Mouse (Mus musculus) limb, embryonic 11.5 days (tissue): ENCODE results near the gene Chac1. TPM values are rescaled to one million over a fixed set of nuclear protein-coding genes. Genes with fewer than 3 reads are reported as not detected.

Experiments
- ATAC-seq: fragments of 200-750 bp; cut with Nextera tagmentation; 2 replicates; pipeline ENCODE4 v1.8.0; 2017; ENCODE audit warnings: low read depth; ENCODE audit not compliant: insufficient number of reproducible peaks, low FRiP score, low TSS enrichment
- DNase-seq: peaks from one replicate; pipeline ENCODE4 v3.0.0-alpha.2; 2015; ENCODE audit warnings: low spot score
- H3K27ac ChIP-seq: fragments of 300-500 bp; sonication (generic); replicated peaks from 2 replicates; pipeline ENCODE4 v1.5.1; 2014; ENCODE audit warnings: low read depth, mild to moderate bottlenecking, low read length
- H3K27me3 ChIP-seq: fragments of 300-500 bp; sonication (generic); 2 replicates; pipeline ENCODE4 v1.6.1; 2014; ENCODE audit warnings: mild to moderate bottlenecking, low read length, mixed read lengths; ENCODE audit not compliant: control insufficient read depth, insufficient read depth
- H3K36me3 ChIP-seq: fragments of 300-500 bp; sonication (generic); 2 replicates; pipeline ENCODE4 v1.6.1; 2014; ENCODE audit warnings: mild to moderate bottlenecking, low read length, moderate library complexity, mixed read lengths; ENCODE audit not compliant: control insufficient read depth, insufficient read depth
- H3K4me1 ChIP-seq: fragments of 300-500 bp; sonication (generic); 2 replicates; pipeline ENCODE4 v1.6.1; 2014; ENCODE audit warnings: low read length, mixed read lengths; ENCODE audit not compliant: control insufficient read depth, insufficient read depth
- H3K4me2 ChIP-seq: fragments of 300-500 bp; sonication (generic); 2 replicates; pipeline ENCODE4 v1.6.1; 2014; ENCODE audit warnings: low read depth, mild to moderate bottlenecking, moderate library complexity; ENCODE audit not compliant: severe bottlenecking
- H3K4me3 ChIP-seq: fragments of 300-500 bp; sonication (generic); 2 replicates; pipeline ENCODE4 v1.5.1; 2014; ENCODE audit warnings: low read depth, low read length
- H3K9ac ChIP-seq: fragments of 300-500 bp; sonication (generic); 2 replicates; pipeline ENCODE4 v1.6.1; 2014; ENCODE audit warnings: mild to moderate bottlenecking, low read length
- H3K9me3 ChIP-seq: fragments of 300-500 bp; sonication (generic); 2 replicates; pipeline ENCODE4 v1.6.1; 2016; ENCODE audit warnings: low read length; ENCODE audit not compliant: control insufficient read depth
- WGBS: fragments of 180-500 bp; shearing (Covaris S2); extraction: QIAGEN DNeasy Blood & Tissue Kit; methylation state at CpG from one replicate; pipeline ENCODE4 v1.1.7; 2014; 5-methylcytosine and 5-hydroxymethylcytosine counted together
- polyA plus RNA-seq: library from polyadenylated mRNA; unstranded; fragments of >200 nt; fragmentation: Nextera tagmentation; extraction: Ambion mirVana; gene quantifications from 2 replicates; pipeline ENCODE4 v1.2.1, GENCODE M21; 2014

Gene Chac1
- polyA plus RNA-seq, 1 experiment from 2014 or later = 0.69 TPM

- Histone ChIP-seq H3K27me3 (no peaks in the 10 kb centered on the region), H3K4me3 (no peak overlapping the region), H3K9me3 (no peaks in the 10 kb centered on the region), H3K27ac (no peak overlapping the region), H3K9ac (no peak overlapping the region), H3K4me2 (no peak overlapping the region), H3K36me3 (peaks cover 32% of the 10 kb centered on the region), H3K4me1 (no peaks in the 10 kb centered on the region)
- ATAC-seq (no peak), DNase-seq (no peak)
- WGBS = 96% methylated on average over 3 of the region's 3 CpGs
Measured at GRCm38 (mm10) chr2:119377826-119378225, 26.8 kb downstream of the Chac1 start.

- Histone ChIP-seq H3K36me3 (peaks cover 26% of the 10 kb centered on the region), H3K9ac (no peak overlapping the region), H3K4me1 (no peaks in the 10 kb centered on the region), H3K27me3 (no peaks in the 10 kb centered on the region), H3K27ac (no peak overlapping the region), H3K4me3 (no peak overlapping the region), H3K4me2 (no peak overlapping the region), H3K9me3 (no peaks in the 10 kb centered on the region)
- DNase-seq = no peak
- 89% methylated on average over 3 of the region's 3 CpGs for WGBS
- ATAC-seq = no peak
Measured at GRCm38 (mm10) chr2:119379455-119379854, 28.4 kb downstream of the Chac1 start.

- ATAC-seq (no peak), DNase-seq (no peak)
- Histone ChIP-seq H3K4me1 (no peaks in the 10 kb centered on the region), H3K36me3 (peaks cover 8% of the 10 kb centered on the region; the same call in 1 of the 2 replicates), H3K27me3 (no peaks in the 10 kb centered on the region), H3K4me2 (no peak overlapping the region), H3K9ac (no peak overlapping the region), H3K9me3 (no peaks in the 10 kb centered on the region), H3K4me3 (no peak overlapping the region), H3K27ac (no peak overlapping the region)
- 97% methylated on average over 1 of the region's 1 CpGs for WGBS
Measured at GRCm38 (mm10) chr2:119388266-119388665, 37.2 kb downstream of the Chac1 start.

GRCm38 (mm10) chr2:119389992-119390391 is 39.0 kb downstream of the Chac1 start:
- H3K27ac ChIP-seq = no peak overlapping the region
- 88% methylated on average over 4 of the region's 4 CpGs for WGBS
- H3K9ac ChIP-seq = no peak overlapping the region
- no peak overlapping the region for H3K4me2 ChIP-seq
- H3K9me3 ChIP-seq = no peaks in the 10 kb centered on the region
- peaks cover 7% of the 10 kb centered on the region; the same call in 1 of the 2 replicates for H3K36me3 ChIP-seq
- ATAC-seq = no peak
- DNase-seq = no peak
- no peak overlapping the region for H3K4me3 ChIP-seq
- no peaks in the 10 kb centered on the region for H3K4me1 ChIP-seq
- no peaks in the 10 kb centered on the region for H3K27me3 ChIP-seq

GRCm38 (mm10) chr2:119398252-119398651 is 47.2 kb downstream of the Chac1 start:
- Histone ChIP-seq H3K4me3 (no peak overlapping the region), H3K9me3 (no peaks in the 10 kb centered on the region), H3K27ac (no peak overlapping the region), H3K27me3 (no peaks in the 10 kb centered on the region), H3K36me3 (0 out of 2 replicates have a peak, but pooled peaks cover 2% of the 10 kb centered on the region), H3K4me2 (no peak overlapping the region), H3K9ac (no peak overlapping the region), H3K4me1 (no peaks in the 10 kb centered on the region)
- DNase-seq (no peak), ATAC-seq (no peak)
- WGBS = 93% methylated on average over 5 of the region's 5 CpGs

GRCm38 (mm10) chr2:119398665-119399064 is 47.6 kb downstream of the Chac1 start:
- no peak overlapping the region for H3K4me2 ChIP-seq
- WGBS = 90% methylated on average over 1 of the region's 1 CpGs
- ATAC-seq = no peak
- H3K27ac ChIP-seq = no peak overlapping the region
- H3K9ac ChIP-seq = no peak overlapping the region
- no peak for DNase-seq
- H3K36me3 ChIP-seq = 0 out of 2 replicates have a peak, but pooled peaks cover 2% of the 10 kb centered on the region
- H3K9me3 ChIP-seq = no peaks in the 10 kb centered on the region
- H3K4me1 ChIP-seq = no peaks in the 10 kb centered on the region
- no peak overlapping the region for H3K4me3 ChIP-seq
- H3K27me3 ChIP-seq = no peaks in the 10 kb centered on the region

GRCm38 (mm10) chr2:119399313-119399712 is 48.3 kb downstream of the Chac1 start:
- DNase-seq = no peak
- Histone ChIP-seq H3K9ac (no peak overlapping the region), H3K36me3 (0 out of 2 replicates have a peak, but pooled peaks cover 2% of the 10 kb centered on the region), H3K4me1 (no peaks in the 10 kb centered on the region), H3K4me3 (no peak overlapping the region), H3K27me3 (no peaks in the 10 kb centered on the region), H3K9me3 (no peaks in the 10 kb centered on the region), H3K4me2 (no peak overlapping the region), H3K27ac (no peak overlapping the region)
- no peak for ATAC-seq

Other genes with a start within 250 kb of the Chac1 start
- 80.3 and 81.0 TPM in 2 replicates for gene Rad51, start 238.4 kb upstream of the Chac1 start, polyA plus RNA-seq
- gene Rmdn3, start 194.2 kb upstream of the Chac1 start, polyA plus RNA-seq = 45.9 and 49.5 TPM in 2 replicates
- gene Gchfr, start 183.5 kb upstream of the Chac1 start, polyA plus RNA-seq = 6.7 and 7.3 TPM in 2 replicates
- gene Gm14137, start 176.7 kb upstream of the Chac1 start, polyA plus RNA-seq = 0.35 and 0.44 TPM in 2 replicates
- 52.6 and 55.0 TPM in 2 replicates for gene Zfyve19, start 142.6 kb upstream of the Chac1 start, polyA plus RNA-seq
- 28.7 and 29.0 TPM in 2 replicates for gene Dnajc17, start 142.4 kb upstream of the Chac1 start, polyA plus RNA-seq
- gene Ppp1r14d, start 121.3 kb upstream of the Chac1 start, polyA plus RNA-seq = 0.20 TPM in 1 of 2 replicates, not detected in the other
- 6.1 and 8.0 TPM in 2 replicates for gene Spint1, start 113.9 kb upstream of the Chac1 start, polyA plus RNA-seq
- 2.7 and 4.3 TPM in 2 replicates for gene Rhov, start 80.0 kb upstream of the Chac1 start, polyA plus RNA-seq
- 12.1 and 14.6 TPM in 2 replicates for gene Vps18, start 62.5 kb upstream of the Chac1 start, polyA plus RNA-seq
- gene Dll4, start 25.4 kb upstream of the Chac1 start, polyA plus RNA-seq = 3.1 and 3.4 TPM in 2 replicates
- gene Ino80, start 126.5 kb downstream of the Chac1 start, polyA plus RNA-seq = 5.2 TPM in 2 replicates
- 0.29 and 0.43 TPM in 2 replicates for gene Exd1, start 196.4 kb downstream of the Chac1 start, polyA plus RNA-seq
- gene Chp1, start 196.5 kb downstream of the Chac1 start, polyA plus RNA-seq = 60.7 and 65.5 TPM in 2 replicates